11 mouse cellular contexts compared by ENCODE assay signal in genomic region chr19:38003671-38004521, GRCm38 (mm10). TPM values are rescaled to one million over a fixed set of nuclear protein-coding genes. Genes with fewer than 3 reads are reported as not detected.
DNase-seq lines count a peak whose midpoint lies in the region; ATAC-seq lines count a peak whose summit lies in the region.
"Had no signal": no experiment of that assay in that cellular context is flagged by ENCODE, and none has a peak within 500 bp of the region (broad histone marks: within the 10 kb centered on the region; RNA-seq: fewer than 3 reads in every experiment).

No protein-coding gene starts in this region.

- H3K4me3 ChIP-seq in heart, embryonic 16.5 days (ENCODE audit: low read length), result no peak overlapping the region
- no peak overlapping the region for H3K4me3 ChIP-seq in hindbrain, embryonic 13.5 days

- H3K4me1 ChIP-seq in heart, embryonic 16.5 days (ENCODE audit: control insufficient read depth, insufficient read depth, low read length), result peaks cover 11% of the 10 kb centered on the region
- peaks cover 9% of the 10 kb centered on the region; the same call in 1 of the 2 replicates for H3K4me1 ChIP-seq in hindbrain, embryonic 13.5 days (replicated peaks)

- ATAC-seq in heart, embryonic 16.5 days (replicated peaks; ENCODE audit: extremely low read depth, insufficient read depth, low FRiP score), result peak; percentile 63
- no peak for ATAC-seq in cerebellum, adult (ENCODE audit: insufficient number of reproducible peaks, low FRiP score, low TSS enrichment)
- no peak for ATAC-seq in hindbrain, embryonic 13.5 days (ENCODE audit: low FRiP score)

- 50% methylated on average over 24 of the region's 24 CpGs for WGBS in heart, embryonic 16.5 days
- 77% methylated on average over 24 of the region's 24 CpGs for WGBS in hindbrain, embryonic 13.5 days

- DNase-seq in 3T3-L1 (ENCODE audit: low read depth, low spot score), result peak; percentile 74
- peak; percentile 63 for DNase-seq in Muller cell, postnatal 12 days (ENCODE audit: inconsistent ontology term)
- peak; percentile 51 for DNase-seq in lung, postnatal 14 days
- no peak for DNase-seq in cerebellum, adult 8-10 months
- DNase-seq in adrenal gland, postnatal 36 days, result no peak
- DNase-seq: cerebellum, postnatal 10 days; gastrocnemius, postnatal 10 days had no signal

- no peak overlapping the region for H3K4me2 ChIP-seq in heart, embryonic 16.5 days (ENCODE audit: low read depth, low read length)
- H3K4me2 ChIP-seq in hindbrain, embryonic 13.5 days, result no peak overlapping the region
- H3K4me2 ChIP-seq: midbrain, embryonic 11.5 days had no signal

- H3K9ac ChIP-seq in heart, embryonic 16.5 days (ENCODE audit: low read length), result peak overlapping the region; percentile 6; the same call in 1 of the 2 replicates
- no peak overlapping the region for H3K9ac ChIP-seq in hindbrain, embryonic 13.5 days

- no peaks in the 10 kb centered on the region for H3K27me3 ChIP-seq in heart, embryonic 16.5 days (ENCODE audit: control insufficient read depth, insufficient read depth, low read length)
- no peaks in the 10 kb centered on the region for H3K27me3 ChIP-seq in hindbrain, embryonic 13.5 days

- peak overlapping the region; percentile 68 for H3K27ac ChIP-seq in heart, embryonic 16.5 days (ENCODE audit: low read length)
- no peak overlapping the region for H3K27ac ChIP-seq in hindbrain, embryonic 13.5 days

- no peaks in the 10 kb centered on the region for H3K36me3 ChIP-seq in heart, embryonic 16.5 days (ENCODE audit: control insufficient read depth, insufficient read depth)
- no peaks in the 10 kb centered on the region for H3K36me3 ChIP-seq in hindbrain, embryonic 13.5 days

- no peaks in the 10 kb centered on the region for H3K9me3 ChIP-seq in heart, embryonic 16.5 days (replicated peaks; ENCODE audit: control insufficient read depth, low read length)
- H3K9me3 ChIP-seq in hindbrain, embryonic 13.5 days, result no peaks in the 10 kb centered on the region

RNA-seq across cellular contexts. Expression of gene Myof, which starts 39.5 kb away (rescaled TPM):
- polyA plus RNA-seq in heart, embryonic 16.5 days (2015; fragmentation: Nextera tagmentation; extraction: Ambion mirVana), result 5.5 and 6.7 TPM in 2 replicates
- 10 to 100 TPM; 33.4 to 59.2 TPM for total RNA-seq in adrenal gland, postnatal 36 days (2021)
- polyA plus RNA-seq in hindbrain, embryonic 13.5 days (2015; fragmentation: Nextera tagmentation; extraction: Ambion mirVana), result 2.4 and 2.6 TPM in 2 replicates

RNA-seq across cellular contexts. Expression of gene Cep55, which starts 50.9 kb away (rescaled TPM):
- polyA plus RNA-seq in heart, embryonic 16.5 days (2015; fragmentation: Nextera tagmentation; extraction: Ambion mirVana), result 28.5 and 33.5 TPM in 2 replicates
- total RNA-seq in adrenal gland, postnatal 36 days (2021), result 1 to 10 TPM; 2.2 to 2.5 TPM
- 8.2 and 9.6 TPM in 2 replicates for polyA plus RNA-seq in hindbrain, embryonic 13.5 days (2015; fragmentation: Nextera tagmentation; extraction: Ambion mirVana)

Comparison
In these comparisons a context has a peak if more than half of its experiments do, and no peak if none do; other contexts are left out.
1. DNase-seq: peak in 3T3-L1 (single experiment), Muller cell, postnatal 12 days (single experiment) and lung, postnatal 14 days (single experiment); none in cerebellum, adult 8-10 months (single experiment) and adrenal gland, postnatal 36 days (0 of 2).